Mouse (Mus musculus): ENCODE results near the gene Gm17387. TPM values are rescaled to one million over a fixed set of nuclear protein-coding genes. Genes with fewer than 3 reads are reported as not detected.

The Gm17387 gene
- total and polyA plus RNA-seq, 2 experiments from 2014 or later, result not detected

- ATAC-seq (ENCODE audit: low FRiP score) (no peak), DNase-seq (ENCODE audit: low spot score) (no peak)
- TF ChIP-seq CTCF (IDR thresholded peaks at IDR 0.05), result peak; percentile 67
- H3K4me3 ChIP-seq (ENCODE audit: low read depth, low read length), result no peak overlapping the region
- 40% methylated on average over 23 of the region's 23 CpGs for WGBS
- H3K27ac ChIP-seq (ENCODE audit: low read depth, low read length), result no peak overlapping the region
- H3K9ac ChIP-seq (replicated peaks; ENCODE audit: low read length, poor library complexity, severe bottlenecking), result 0 out of 2 replicates have a peak overlapping the region, but pooled peaks have one; percentile 8
- no peaks in the 10 kb centered on the region for H3K27me3 ChIP-seq (ENCODE audit: insufficient read depth, low read length)
- H3K4me2 ChIP-seq (ENCODE audit: low read depth, low read length, poor library complexity, severe bottlenecking), result peak overlapping the region; percentile 9; the same call in 1 of the 2 replicates
- peaks cover 7% of the 10 kb centered on the region; the same call in 1 of the 2 replicates for H3K4me1 ChIP-seq (ENCODE audit: insufficient read depth, low read length)
- H3K9me3 ChIP-seq (ENCODE audit: low read length), result no peaks in the 10 kb centered on the region
- H3K36me3 ChIP-seq (ENCODE audit: insufficient read depth, low read length), result peaks cover 14% of the 10 kb centered on the region; the same call in 1 of the 2 replicates
Measured at GRCm38 (mm10) chr7:141072017-141072745, 43.2 kb downstream of the Gm17387 start.

- Histone ChIP-seq H3K4me1 (ENCODE audit: insufficient read depth, low read length) (peaks cover 7% of the 10 kb centered on the region; the same call in 1 of the 2 replicates), H3K4me2 (ENCODE audit: low read depth, low read length, poor library complexity, severe bottlenecking) (no peak overlapping the region), H3K27me3 (ENCODE audit: insufficient read depth, low read length) (no peaks in the 10 kb centered on the region), H3K9me3 (ENCODE audit: low read length) (no peaks in the 10 kb centered on the region), H3K4me3 (ENCODE audit: low read depth, low read length) (no peak overlapping the region), H3K27ac (ENCODE audit: low read depth, low read length) (no peak overlapping the region), H3K36me3 (ENCODE audit: insufficient read depth, low read length) (no peaks in the 10 kb centered on the region), H3K9ac (replicated peaks; ENCODE audit: low read length, poor library complexity, severe bottlenecking) (no peak overlapping the region)
- TF ChIP-seq CTCF (IDR thresholded peaks at IDR 0.05), result no peak
- 82% methylated on average over 4 of the region's 4 CpGs for WGBS
- no peak for ATAC-seq (ENCODE audit: low FRiP score)
- DNase-seq (ENCODE audit: low spot score), result no peak
Measured at GRCm38 (mm10) chr7:141073782-141074181, 44.9 kb downstream of the Gm17387 start.

GRCm38 (mm10) chr7:141077841-141078240 is 48.9 kb downstream of the Gm17387 start, which contains the start of gene Pkp3:
TSS of gene Pkp3 (plus strand) at chr7:141078218.
- DNase-seq (ENCODE audit: low spot score), result no peak
- Histone ChIP-seq H3K4me2 (ENCODE audit: low read depth, low read length, poor library complexity, severe bottlenecking) (no peak within 1 kb of the TSS), H3K9ac (replicated peaks; ENCODE audit: low read length, poor library complexity, severe bottlenecking) (no peak within 1 kb of the TSS), H3K4me1 (ENCODE audit: insufficient read depth, low read length) (no peaks in the 10 kb centered on the region), H3K9me3 (ENCODE audit: low read length) (no peaks in the 10 kb centered on the region), H3K4me3 (ENCODE audit: low read depth, low read length) (no peak within 1 kb of the TSS), H3K36me3 (ENCODE audit: insufficient read depth, low read length) (no peaks in the 10 kb centered on the region), H3K27ac (ENCODE audit: low read depth, low read length) (no peak within 1 kb of the TSS), H3K27me3 (ENCODE audit: insufficient read depth, low read length) (no peaks in the 10 kb centered on the region)
- no peak for TF ChIP-seq CTCF (IDR thresholded peaks at IDR 0.05)
- WGBS, result 93% methylated on average over 15 of the region's 15 CpGs
- no peak for ATAC-seq (ENCODE audit: low FRiP score)

- 80% methylated on average over 4 of the region's 4 CpGs for WGBS
- no peak for ATAC-seq (ENCODE audit: low FRiP score)
- no peak overlapping the region for H3K4me2 ChIP-seq (ENCODE audit: low read depth, low read length, poor library complexity, severe bottlenecking)
Measured at GRCm38 (mm10) chr7:141078876-141079275, 49.9 kb downstream of the Gm17387 start.

More at GRCm38 (mm10) chr7:141078876-141079275, 49.9 kb downstream of the Gm17387 start:
- Histone ChIP-seq H3K4me3 (ENCODE audit: low read depth, low read length) (no peak overlapping the region), H3K27me3 (ENCODE audit: insufficient read depth, low read length) (no peaks in the 10 kb centered on the region), H3K4me1 (ENCODE audit: insufficient read depth, low read length) (no peaks in the 10 kb centered on the region), H3K9me3 (ENCODE audit: low read length) (no peaks in the 10 kb centered on the region), H3K27ac (ENCODE audit: low read depth, low read length) (no peak overlapping the region), H3K9ac (replicated peaks; ENCODE audit: low read length, poor library complexity, severe bottlenecking) (no peak overlapping the region), H3K36me3 (ENCODE audit: insufficient read depth, low read length) (no peaks in the 10 kb centered on the region)
- no peak for TF ChIP-seq CTCF (IDR thresholded peaks at IDR 0.05)
- DNase-seq (ENCODE audit: low spot score), result no peak

Other genes with a start within 250 kb of the Gm17387 start
Only the 30 nearest of the 32 such genes appear.
- gene Zfp941, start 207.0 kb upstream of the Gm17387 start, total RNA-seq (2014; rRNA removed), result 30.0 and 37.6 TPM in 2 replicates
- gene Zfp941, start 207.0 kb upstream of the Gm17387 start, polyA plus RNA-seq (2015; fragmentation: Nextera tagmentation; extraction: Ambion mirVana), result 26.1 and 30.9 TPM in 2 replicates
- gene Urah, start 194.1 kb upstream of the Gm17387 start, total RNA-seq (2014; rRNA removed), result 0.71 TPM in 1 of 2 replicates, not detected in the other
- gene Urah, start 194.1 kb upstream of the Gm17387 start, polyA plus RNA-seq (2015; fragmentation: Nextera tagmentation; extraction: Ambion mirVana), result 0.23 and 0.26 TPM in 2 replicates
- gene Scgb1c1, start 183.6 kb upstream of the Gm17387 start, total RNA-seq (2014; rRNA removed), result not detected in 2 replicates
- not detected in 2 replicates for gene Scgb1c1, start 183.6 kb upstream of the Gm17387 start, polyA plus RNA-seq (2015; fragmentation: Nextera tagmentation; extraction: Ambion mirVana)
- gene Odf3, start 181.3 kb upstream of the Gm17387 start, total RNA-seq (2014; rRNA removed), result not detected in 2 replicates
- gene Odf3, start 181.3 kb upstream of the Gm17387 start, polyA plus RNA-seq (2015; fragmentation: Nextera tagmentation; extraction: Ambion mirVana), result 0.17 and 0.22 TPM in 2 replicates
- gene Gm45785, start 172.8 kb upstream of the Gm17387 start, total RNA-seq (2014; rRNA removed), result 0.27 and 2.5 TPM in 2 replicates
- 0.20 TPM in 1 of 2 replicates, not detected in the other for gene Gm45785, start 172.8 kb upstream of the Gm17387 start, polyA plus RNA-seq (2015; fragmentation: Nextera tagmentation; extraction: Ambion mirVana)
- gene Ric8a, start 172.2 kb upstream of the Gm17387 start, total RNA-seq (2014; rRNA removed), result 81.2 and 127 TPM in 2 replicates
- 91.8 and 98.1 TPM in 2 replicates for gene Ric8a, start 172.2 kb upstream of the Gm17387 start, polyA plus RNA-seq (2015; fragmentation: Nextera tagmentation; extraction: Ambion mirVana)
- gene Bet1l, start 171.6 kb upstream of the Gm17387 start, total RNA-seq (2014; rRNA removed), result 19.1 and 26.0 TPM in 2 replicates
- 49.9 and 53.9 TPM in 2 replicates for gene Bet1l, start 171.6 kb upstream of the Gm17387 start, polyA plus RNA-seq (2015; fragmentation: Nextera tagmentation; extraction: Ambion mirVana)
- gene Psmd13, start 147.2 kb upstream of the Gm17387 start, total RNA-seq (2014; rRNA removed), result 107 and 136 TPM in 2 replicates
- gene Psmd13, start 147.2 kb upstream of the Gm17387 start, polyA plus RNA-seq (2015; fragmentation: Nextera tagmentation; extraction: Ambion mirVana), result 245 and 265 TPM in 2 replicates
- gene Sirt3, start 146.8 kb upstream of the Gm17387 start, total RNA-seq (2014; rRNA removed), result 55.5 and 66.3 TPM in 2 replicates
- gene Sirt3, start 146.8 kb upstream of the Gm17387 start, polyA plus RNA-seq (2015; fragmentation: Nextera tagmentation; extraction: Ambion mirVana), result 60.9 and 72.3 TPM in 2 replicates
- gene Cox8b, start 128.7 kb upstream of the Gm17387 start, total RNA-seq (2014; rRNA removed), result not detected in 2 replicates
- gene Cox8b, start 128.7 kb upstream of the Gm17387 start, polyA plus RNA-seq (2015; fragmentation: Nextera tagmentation; extraction: Ambion mirVana), result not detected in 2 replicates
- 0.24 and 0.82 TPM in 2 replicates for gene Nlrp6, start 108.2 kb upstream of the Gm17387 start, total RNA-seq (2014; rRNA removed)
- gene Nlrp6, start 108.2 kb upstream of the Gm17387 start, polyA plus RNA-seq (2015; fragmentation: Nextera tagmentation; extraction: Ambion mirVana), result 0.90 and 0.99 TPM in 2 replicates
- 7.8 and 10.5 TPM in 2 replicates for gene Pgghg, start 87.7 kb upstream of the Gm17387 start, total RNA-seq (2014; rRNA removed)
- gene Pgghg, start 87.7 kb upstream of the Gm17387 start, polyA plus RNA-seq (2015; fragmentation: Nextera tagmentation; extraction: Ambion mirVana), result 4.3 and 4.4 TPM in 2 replicates
- gene Ifitm5, start 78.8 kb upstream of the Gm17387 start, total RNA-seq (2014; rRNA removed), result 0.99 TPM in 1 of 2 replicates, not detected in the other
- 0.63 TPM in 1 of 2 replicates, not detected in the other for gene Ifitm5, start 78.8 kb upstream of the Gm17387 start, polyA plus RNA-seq (2015; fragmentation: Nextera tagmentation; extraction: Ambion mirVana)
- not detected in 2 replicates for gene Gm45717, start 73.2 kb upstream of the Gm17387 start, total RNA-seq (2014; rRNA removed)
- gene Gm45717, start 73.2 kb upstream of the Gm17387 start, polyA plus RNA-seq (2015; fragmentation: Nextera tagmentation; extraction: Ambion mirVana), result 0.81 TPM in 1 of 2 replicates, not detected in the other
- gene Ifitm2, start 73.1 kb upstream of the Gm17387 start, total RNA-seq (2014; rRNA removed), result 66.6 and 79.1 TPM in 2 replicates
- gene Ifitm2, start 73.1 kb upstream of the Gm17387 start, polyA plus RNA-seq (2015; fragmentation: Nextera tagmentation; extraction: Ambion mirVana), result 200 and 218 TPM in 2 replicates
- gene Ifitm1, start 61.9 kb upstream of the Gm17387 start, total RNA-seq (2014; rRNA removed), result 9.7 and 16.3 TPM in 2 replicates
- 14.6 and 21.2 TPM in 2 replicates for gene Ifitm1, start 61.9 kb upstream of the Gm17387 start, polyA plus RNA-seq (2015; fragmentation: Nextera tagmentation; extraction: Ambion mirVana)
- gene Ifitm3, start 18.4 kb upstream of the Gm17387 start, total RNA-seq (2014; rRNA removed), result 22.5 and 39.3 TPM in 2 replicates
- 67.8 and 80.5 TPM in 2 replicates for gene Ifitm3, start 18.4 kb upstream of the Gm17387 start, polyA plus RNA-seq (2015; fragmentation: Nextera tagmentation; extraction: Ambion mirVana)
- gene Ifitm6, start 11.2 kb upstream of the Gm17387 start, total RNA-seq (2014; rRNA removed), result 0.99 and 1.1 TPM in 2 replicates
- 0.81 and 0.83 TPM in 2 replicates for gene Ifitm6, start 11.2 kb upstream of the Gm17387 start, polyA plus RNA-seq (2015; fragmentation: Nextera tagmentation; extraction: Ambion mirVana)
- gene B4galnt4, start 32.0 kb downstream of the Gm17387 start, total RNA-seq (2014; rRNA removed), result 133 and 146 TPM in 2 replicates
- gene B4galnt4, start 32.0 kb downstream of the Gm17387 start, polyA plus RNA-seq (2015; fragmentation: Nextera tagmentation; extraction: Ambion mirVana), result 52.1 and 53.9 TPM in 2 replicates
- 0.49 TPM in 1 of 2 replicates, not detected in the other for gene Pkp3, start 49.1 kb downstream of the Gm17387 start, total RNA-seq (2014; rRNA removed)
- not detected in 2 replicates for gene Pkp3, start 49.1 kb downstream of the Gm17387 start, polyA plus RNA-seq (2015; fragmentation: Nextera tagmentation; extraction: Ambion mirVana)
- 1.1 and 3.9 TPM in 2 replicates for gene Sigirr, start 71.4 kb downstream of the Gm17387 start, total RNA-seq (2014; rRNA removed)
- gene Sigirr, start 71.4 kb downstream of the Gm17387 start, polyA plus RNA-seq (2015; fragmentation: Nextera tagmentation; extraction: Ambion mirVana), result 1.8 and 2.0 TPM in 2 replicates
- 0.33 and 1.1 TPM in 2 replicates for gene Ano9, start 88.7 kb downstream of the Gm17387 start, total RNA-seq (2014; rRNA removed)
- 0.50 and 0.72 TPM in 2 replicates for gene Ano9, start 88.7 kb downstream of the Gm17387 start, polyA plus RNA-seq (2015; fragmentation: Nextera tagmentation; extraction: Ambion mirVana)
- gene Ptdss2, start 93.3 kb downstream of the Gm17387 start, total RNA-seq (2014; rRNA removed), result 19.6 and 23.4 TPM in 2 replicates
- gene Ptdss2, start 93.3 kb downstream of the Gm17387 start, polyA plus RNA-seq (2015; fragmentation: Nextera tagmentation; extraction: Ambion mirVana), result 90.9 and 91.0 TPM in 2 replicates
- 39.1 and 47.1 TPM in 2 replicates for gene Rnh1, start 143.7 kb downstream of the Gm17387 start, total RNA-seq (2014; rRNA removed)
- 44.2 and 46.8 TPM in 2 replicates for gene Rnh1, start 143.7 kb downstream of the Gm17387 start, polyA plus RNA-seq (2015; fragmentation: Nextera tagmentation; extraction: Ambion mirVana)
- gene Hras, start 164.9 kb downstream of the Gm17387 start, total RNA-seq (2014; rRNA removed), result 109 and 113 TPM in 2 replicates
- gene Hras, start 164.9 kb downstream of the Gm17387 start, polyA plus RNA-seq (2015; fragmentation: Nextera tagmentation; extraction: Ambion mirVana), result 209 TPM in 2 replicates
- 11.5 and 14.9 TPM in 2 replicates for gene Lrrc56, start 165.0 kb downstream of the Gm17387 start, total RNA-seq (2014; rRNA removed)
- 8.6 TPM in 2 replicates for gene Lrrc56, start 165.0 kb downstream of the Gm17387 start, polyA plus RNA-seq (2015; fragmentation: Nextera tagmentation; extraction: Ambion mirVana)
- gene Lmntd2, start 184.9 kb downstream of the Gm17387 start, total RNA-seq (2014; rRNA removed), result not detected in 2 replicates
- 0.10 and 0.36 TPM in 2 replicates for gene Lmntd2, start 184.9 kb downstream of the Gm17387 start, polyA plus RNA-seq (2015; fragmentation: Nextera tagmentation; extraction: Ambion mirVana)
- gene Rassf7, start 186.7 kb downstream of the Gm17387 start, total RNA-seq (2014; rRNA removed), result 15.5 and 23.5 TPM in 2 replicates
- 20.7 and 21.7 TPM in 2 replicates for gene Rassf7, start 186.7 kb downstream of the Gm17387 start, polyA plus RNA-seq (2015; fragmentation: Nextera tagmentation; extraction: Ambion mirVana)
- 46.3 and 54.6 TPM in 2 replicates for gene Phrf1, start 199.7 kb downstream of the Gm17387 start, total RNA-seq (2014; rRNA removed)
- 35.1 and 39.5 TPM in 2 replicates for gene Phrf1, start 199.7 kb downstream of the Gm17387 start, polyA plus RNA-seq (2015; fragmentation: Nextera tagmentation; extraction: Ambion mirVana)
- gene Irf7, start 237.3 kb downstream of the Gm17387 start, total RNA-seq (2014; rRNA removed), result 3.9 and 4.5 TPM in 2 replicates
- 2.8 and 2.9 TPM in 2 replicates for gene Irf7, start 237.3 kb downstream of the Gm17387 start, polyA plus RNA-seq (2015; fragmentation: Nextera tagmentation; extraction: Ambion mirVana)

Measured in midbrain, postnatal 0 days (tissue).